Mouse (Mus musculus) testis, adult 2 months (tissue): ENCODE data around the gene Cse1l.

Experiments used
- CTCF ChIP-seq: fragments of 200-500 bp; IDR thresholded peaks from 2 replicates; pipeline ENCODE4 v1.5.1; 2012; ENCODE audit warnings: low read depth, mild to moderate bottlenecking, inconsistent platforms, low read length, moderate library complexity; ENCODE audit not compliant: control insufficient read depth, insufficient read depth, insufficient replicate concordance
- POLR2A ChIP-seq: fragments of 200-500 bp; IDR thresholded peaks from 2 replicates; pipeline ENCODE4 v1.6.1; 2012; ENCODE audit warnings: low read depth, mild to moderate bottlenecking, inconsistent platforms, low read length, moderate library complexity; ENCODE audit not compliant: control insufficient read depth

DNA sequence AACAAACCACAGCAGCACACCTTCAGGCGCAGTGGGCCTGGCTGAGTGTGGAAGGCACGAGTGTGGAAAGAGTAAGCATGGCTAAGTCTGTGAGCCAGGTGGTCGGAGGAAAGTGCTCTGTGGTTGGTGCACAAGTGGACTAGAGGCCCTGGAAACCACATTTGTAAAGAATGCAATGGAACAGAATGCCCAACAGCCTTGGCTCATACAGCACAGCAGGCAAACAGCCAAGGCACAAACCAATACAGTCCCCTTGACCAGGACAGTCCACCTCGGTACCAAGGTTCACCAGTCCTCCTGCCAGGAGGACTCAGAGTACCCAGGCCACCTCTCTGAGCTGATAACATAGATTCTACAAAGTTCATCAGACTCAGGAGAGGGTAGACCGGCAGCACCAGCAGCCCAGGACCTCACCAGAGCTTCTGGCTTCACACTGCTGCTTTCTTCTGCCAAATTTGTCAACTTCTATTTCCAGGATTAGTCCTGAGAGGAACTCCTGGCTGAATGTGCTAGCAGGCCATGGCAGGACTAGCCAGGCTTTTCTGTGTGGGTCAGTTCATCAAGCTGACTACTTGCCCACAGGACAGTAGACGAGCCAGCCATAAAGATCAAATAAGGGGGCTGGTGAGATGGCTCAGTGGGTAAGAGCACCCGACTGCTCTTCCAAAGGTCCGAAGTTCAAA, 54.9 kb downstream of the Cse1l start:
- TF ChIP-seq CTCF (no peak), POLR2A (no peak)
